ENCODE assay signal across 1 mouse cellular context in the genomic region with DNA sequence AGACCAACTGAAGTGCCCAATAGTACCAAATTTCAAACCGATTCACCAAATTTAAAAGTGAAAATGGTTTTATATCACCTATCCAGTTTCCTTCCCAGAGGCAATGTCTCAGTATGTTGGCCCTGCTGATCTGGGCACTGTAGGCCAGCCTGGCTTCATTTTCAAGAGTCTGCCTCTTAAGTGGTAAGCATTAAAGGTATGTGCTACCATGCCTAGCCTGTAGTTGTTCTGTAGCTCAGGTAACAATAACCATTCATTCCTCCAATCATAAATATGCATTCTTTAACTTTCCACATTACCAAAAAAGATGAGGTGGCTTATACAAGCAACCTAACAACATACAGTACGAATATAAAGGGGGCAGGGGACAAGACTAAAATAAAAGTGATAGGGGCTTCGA.
A peak's percentile ranks its signal among the peaks of the same experiment; 100 is the strongest.
TF ChIP-seq lines count a peak whose summit lies in the region.

No protein-coding gene starts in this region.

TF ChIP-seq in ES-E14, 5 proteins besides CTCF, POLR2A, EP300 and RAD21 (continued from another document):
- TF ChIP-seq CHD2 (IDR thresholded peaks at IDR 0.05; ENCODE audit: low read depth, low read length) (0 out of 2 replicates have a peak, but pooled peaks have one; percentile 6), HCFC1 (IDR thresholded peaks at IDR 0.05; ENCODE audit: borderline replicate concordance, insufficient read depth, low read length) (no peak), ZNF384 (IDR thresholded peaks at IDR 0.05; ENCODE audit: low read depth, low read length) (no peak)
